Mouse (Mus musculus): ENCODE results near the gene Mrgprd. TPM values are rescaled to one million over a fixed set of nuclear protein-coding genes. Genes with fewer than 3 reads are reported as not detected.

The Mrgprd gene
- total and polyA plus RNA-seq, 3 experiments, result not detected

DNA sequence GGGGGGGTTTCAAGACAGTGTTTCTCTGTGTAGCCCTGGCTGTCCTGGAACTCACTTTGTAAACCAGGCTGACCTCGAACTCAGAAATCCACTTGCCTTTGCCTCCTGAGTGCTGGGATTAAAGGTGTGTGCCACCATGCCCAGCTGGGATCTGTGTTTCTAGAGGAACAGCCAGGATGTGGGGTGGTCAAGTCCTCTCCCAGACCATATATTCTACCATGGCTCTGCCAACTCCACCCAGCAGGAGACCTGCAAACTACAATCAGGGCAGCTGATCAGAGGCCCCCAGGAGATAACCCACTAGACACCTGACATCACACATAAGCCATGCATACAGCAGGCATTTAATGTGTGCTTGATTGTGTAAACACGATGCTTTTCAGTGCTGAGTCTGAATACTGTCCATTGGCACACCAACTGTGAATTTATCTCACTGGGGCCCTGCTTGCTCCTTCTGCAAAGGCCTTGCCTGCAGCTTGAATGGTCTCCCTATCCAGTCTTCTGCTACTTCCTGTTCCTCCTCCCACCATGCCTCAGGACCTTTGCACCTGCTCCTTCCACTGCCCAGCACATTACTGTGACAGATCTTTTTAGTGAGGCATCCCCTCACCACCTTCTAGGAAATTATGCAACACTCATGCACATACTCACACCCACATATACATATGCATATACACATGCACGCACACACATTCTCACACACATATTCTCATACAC lies 21.1 kb downstream of the Mrgprd start:
- Histone ChIP-seq H3K9me3 (replicated peaks; ENCODE audit: low read length) (peaks cover 6% of the 10 kb centered on the region), H3K4me2 (ENCODE audit: insufficient read depth, low read depth, poor library complexity, severe bottlenecking) (no peak overlapping the region), H3K36me3 (replicated peaks in 1 of 2; ENCODE audit: control insufficient read depth in 1 of 2, insufficient read depth in 1 of 2, low read length in 1 of 2) (no peaks in the 10 kb centered on the region), H3K27ac (ENCODE audit: insufficient read depth, low read depth) (no peak overlapping the region), H3K4me1 (ENCODE audit: control insufficient read depth in 1 of 2, insufficient read depth in 2 of 2) (no peaks in the 10 kb centered on the region), H3K79me2 (replicated peaks; ENCODE audit: control insufficient read depth, extremely low read depth, insufficient read depth, poor library complexity, severe bottlenecking) (no peaks in the 10 kb centered on the region), H3K9ac (ENCODE audit: insufficient read depth, low read depth) (no peak overlapping the region), H3K27me3 (replicated peaks) (peaks cover 44% of the 10 kb centered on the region), H3K4me3 (replicated peaks in 1 of 3; ENCODE audit: low read depth in 2 of 3, low read length in 2 of 3, poor library complexity in 1 of 3) (no peak overlapping the region)
- no peak for DNase-seq (ENCODE audit: extremely low read depth)
- in situ Hi-C loops (cut with MboI; ENCODE audit: low pct_ligation_motif_present, low pct_unique_long_range_greater_than_20kb, low sequenced_read_pairs), result no loop called here
- no peak for TF ChIP-seq TCF12 (IDR thresholded peaks at IDR 0.05; ENCODE audit: low read depth, low read length)
- TF ChIP-seq KAT2A (IDR thresholded peaks at IDR 0.05; ENCODE audit: insufficient replicate concordance, low read length), result no peak
- no peak for TF ChIP-seq MAFK (IDR thresholded peaks at IDR 0.05; ENCODE audit: insufficient replicate concordance, low read length)
- TF ChIP-seq PAX5 (IDR thresholded peaks at IDR 0.05; ENCODE audit: low read length), result no peak
- no peak for TF ChIP-seq CHD2 (IDR thresholded peaks at IDR 0.05; ENCODE audit: low read length)
- TF ChIP-seq E2F4 (IDR thresholded peaks at IDR 0.05; ENCODE audit: insufficient replicate concordance, low read depth, low read length), result no peak
- no peak for TF ChIP-seq TBP (conservative IDR thresholded peaks at IDR 0.05; ENCODE audit: low read depth, low read length)
- no peak for TF ChIP-seq USF2 (conservative IDR thresholded peaks at IDR 0.05; ENCODE audit: low read depth, low read length)
- dilution Hi-C loops (cut with MboI; ENCODE audit: extremely low pct_ligation_motif_present, extremely low pct_unique_long_range_greater_than_20kb, low sequenced_read_pairs), result no loop called here

GRCm38 (mm10) chr7:145337889-145338288 lies 23.3 kb downstream of the Mrgprd start:
- DNase-seq (ENCODE audit: extremely low read depth), result no peak
- Histone ChIP-seq H3K27me3 (replicated peaks) (peaks cover 35% of the 10 kb centered on the region), H3K79me2 (replicated peaks; ENCODE audit: control insufficient read depth, extremely low read depth, insufficient read depth, poor library complexity, severe bottlenecking) (no peaks in the 10 kb centered on the region), H3K4me2 (ENCODE audit: insufficient read depth, low read depth, poor library complexity, severe bottlenecking) (no peak overlapping the region), H3K36me3 (replicated peaks in 1 of 2; ENCODE audit: control insufficient read depth in 1 of 2, insufficient read depth in 1 of 2, low read length in 1 of 2) (no peaks in the 10 kb centered on the region), H3K9ac (ENCODE audit: insufficient read depth, low read depth) (no peak overlapping the region), H3K27ac (ENCODE audit: insufficient read depth, low read depth) (no peak overlapping the region), H3K4me3 (replicated peaks in 1 of 3; ENCODE audit: low read depth in 2 of 3, low read length in 2 of 3, poor library complexity in 1 of 3) (no peak overlapping the region), H3K9me3 (replicated peaks; ENCODE audit: low read length) (peaks cover 3% of the 10 kb centered on the region), H3K4me1 (ENCODE audit: control insufficient read depth in 1 of 2, insufficient read depth in 2 of 2) (no peaks in the 10 kb centered on the region)
- TF ChIP-seq MAFK (IDR thresholded peaks at IDR 0.05; ENCODE audit: insufficient replicate concordance, low read length), result no peak
- TF ChIP-seq ZNF384 (IDR thresholded peaks at IDR 0.05; ENCODE audit: low read depth, low read length), result no peak
- TF ChIP-seq PAX5 (IDR thresholded peaks at IDR 0.05; ENCODE audit: low read length), result no peak
- TF ChIP-seq ZC3H11A (IDR thresholded peaks at IDR 0.05; ENCODE audit: low read depth, low read length), result no peak
- no peak for TF ChIP-seq ELF1 (IDR thresholded peaks at IDR 0.05; ENCODE audit: low read depth, low read length)
- no peak for TF ChIP-seq CHD1 (IDR thresholded peaks at IDR 0.05; ENCODE audit: low read depth, low read length)
- no peak for TF ChIP-seq MEF2A (IDR thresholded peaks at IDR 0.05; ENCODE audit: borderline replicate concordance, low read depth, low read length)
- TF ChIP-seq USF2 (conservative IDR thresholded peaks at IDR 0.05; ENCODE audit: low read depth, low read length), result no peak
- no peak for TF ChIP-seq CTCF (conservative IDR thresholded peaks at IDR 0.05 in 1 of 2, IDR thresholded peaks at IDR 0.05 in 1 of 2; ENCODE audit: low read depth in 2 of 2, low read length in 2 of 2)
- TF ChIP-seq NRF1 (IDR thresholded peaks at IDR 0.05; ENCODE audit: low read depth, low read length), result no peak
- no peak for TF ChIP-seq CHD2 (IDR thresholded peaks at IDR 0.05; ENCODE audit: low read length)
- no peak for TF ChIP-seq ZMIZ1 (IDR thresholded peaks at IDR 0.05; ENCODE audit: low read depth, low read length)
- TF ChIP-seq GABPA (IDR thresholded peaks at IDR 0.05; ENCODE audit: insufficient replicate concordance, low read depth, low read length), result no peak
- no peak for TF ChIP-seq E2F4 (IDR thresholded peaks at IDR 0.05; ENCODE audit: insufficient replicate concordance, low read depth, low read length)
- no peak for TF ChIP-seq MYC (IDR thresholded peaks at IDR 0.05; ENCODE audit: low read depth, low read length)
- no peak for TF ChIP-seq ETS1 (conservative IDR thresholded peaks at IDR 0.05; ENCODE audit: low read depth, low read length)
- in situ Hi-C loops (cut with MboI; ENCODE audit: low pct_ligation_motif_present, low pct_unique_long_range_greater_than_20kb, low sequenced_read_pairs), result no loop called here
- dilution Hi-C loops (cut with MboI; ENCODE audit: extremely low pct_ligation_motif_present, extremely low pct_unique_long_range_greater_than_20kb, low sequenced_read_pairs), result no loop called here
